Mouse (Mus musculus): Measurements from ENCODE around the gene Mpp5.

The Mpp5 gene

GRCm38 (mm10) chr12:78842429-78842828, 93.7 kb downstream of the Mpp5 start:
- DNase-seq (ENCODE audit: low spot score), result no peak

GRCm38 (mm10) chr12:78848246-78848645, 99.5 kb downstream of the Mpp5 start:
- DNase-seq (ENCODE audit: low spot score), result no peak

- no peak for DNase-seq (ENCODE audit: low spot score)
Measured at GRCm38 (mm10) chr12:78860921-78861495, 112.3 kb downstream of the Mpp5 start.

- DNase-seq (ENCODE audit: low spot score), result peak; percentile 99
Measured at GRCm38 (mm10) chr12:78861496-78862253, 113.0 kb downstream of the Mpp5 start, which contains the start of the genes Atp6v1d and Eif2s1. Gene Atp6v1d (minus strand): TSS chr12:78861638. Gene Eif2s1 (plus strand): TSS chr12:78861819.

GRCm38 (mm10) chr12:78862254-78862730, 113.6 kb downstream of the Mpp5 start:
- no peak for DNase-seq (ENCODE audit: low spot score)

- no peak for DNase-seq (ENCODE audit: low spot score)
Measured at GRCm38 (mm10) chr12:78865434-78865833, 116.7 kb downstream of the Mpp5 start.

- no peak for DNase-seq (ENCODE audit: low spot score)
Measured at GRCm38 (mm10) chr12:78868115-78868514, 119.4 kb downstream of the Mpp5 start.

GRCm38 (mm10) chr12:78874581-78874980, 125.9 kb downstream of the Mpp5 start:
- no peak for DNase-seq (ENCODE audit: low spot score)

GRCm38 (mm10) chr12:78890062-78890461, 141.4 kb downstream of the Mpp5 start:
- DNase-seq (ENCODE audit: low spot score), result no peak
